Mouse (Mus musculus) midbrain, embryonic 11.5 days (tissue): Measurements from ENCODE around the gene Adal. TPM values are rescaled to one million over a fixed set of nuclear protein-coding genes. Genes with fewer than 3 reads are reported as not detected.

Source experiments
- polyA plus RNA-seq: library from polyadenylated mRNA; unstranded; fragments of >200 nt; fragmentation: Nextera tagmentation; extraction: Ambion mirVana; gene quantifications from 2 replicates; pipeline ENCODE4 v1.2.1, GENCODE M21; 2014

The Adal gene
- polyA plus RNA-seq, 1 experiment from 2014 or later = 35.4 TPM

Other genes with a start within 250 kb of the Adal start
- gene Ubr1, start 169.7 kb upstream of the Adal start, polyA plus RNA-seq = 21.0 and 21.7 TPM in 2 replicates
- 6.2 and 7.0 TPM in 2 replicates for gene Tmem62, start 163.4 kb upstream of the Adal start, polyA plus RNA-seq
- gene Ccndbp1, start 132.0 kb upstream of the Adal start, polyA plus RNA-seq = 51.6 and 52.7 TPM in 2 replicates
- 5.5 and 7.0 TPM in 2 replicates for gene Epb42, start 103.4 kb upstream of the Adal start, polyA plus RNA-seq
- not detected in 2 replicates for gene Tgm5, start 54.6 kb upstream of the Adal start, polyA plus RNA-seq
- gene Tgm7, start 30.6 kb upstream of the Adal start, polyA plus RNA-seq = not detected in 2 replicates
- gene Lcmt2, start 225 bp downstream of the Adal start, polyA plus RNA-seq = 20.6 and 21.0 TPM in 2 replicates
- 67.8 and 69.3 TPM in 2 replicates for gene Tubgcp4, start 30.2 kb downstream of the Adal start, polyA plus RNA-seq
- 13.8 and 16.3 TPM in 2 replicates for gene Zscan29, start 30.7 kb downstream of the Adal start, polyA plus RNA-seq
- 132 and 138 TPM in 2 replicates for gene Trp53bp1, start 131.0 kb downstream of the Adal start, polyA plus RNA-seq
- 11.2 and 14.3 TPM in 2 replicates for gene Map1a, start 149.2 kb downstream of the Adal start, polyA plus RNA-seq
- 10.3 and 11.2 TPM in 2 replicates for gene Ppip5k1, start 215.0 kb downstream of the Adal start, polyA plus RNA-seq
- gene Ckmt1, start 217.3 kb downstream of the Adal start, polyA plus RNA-seq = 3.8 and 4.1 TPM in 2 replicates
- not detected in 2 replicates for gene Strc, start 246.7 kb downstream of the Adal start, polyA plus RNA-seq